In genomic region chr14:46923931-46924330, GRCm38 (mm10) we compare ENCODE assay signal across 11 mouse cellular contexts. TPM values are rescaled to one million over a fixed set of nuclear protein-coding genes. Genes with fewer than 3 reads are reported as not detected.
DNase-seq lines count a peak whose midpoint lies in the region; ATAC-seq lines count a peak whose summit lies in the region.
"Had no signal": no experiment of that assay in that cellular context is flagged by ENCODE, and none has a peak within 500 bp of the region (broad histone marks: within the 10 kb centered on the region; RNA-seq: fewer than 3 reads in every experiment).

No protein-coding gene starts in this region.

- intact Hi-C loops in left cerebral cortex, postnatal 14 days (cut with DNase I): no loop called here
- intact Hi-C loops in left cerebral cortex, postnatal 25 days (cut with DNase I): no loop called here

- H3K27me3 ChIP-seq in heart, embryonic 12.5 days (replicated peaks): no peaks in the 10 kb centered on the region
- no peaks in the 10 kb centered on the region for H3K27me3 ChIP-seq in heart, embryonic 15.5 days
- H3K27me3 ChIP-seq: liver, embryonic 13.5 days had no signal

- no peaks in the 10 kb centered on the region for H3K79me2 ChIP-seq in macrophage (ENCODE audit: inconsistent target)

- WGBS in heart, embryonic 12.5 days: 56% methylated on average over 10 of the region's 10 CpGs
- WGBS in heart, embryonic 15.5 days: 40% methylated on average over 10 of the region's 10 CpGs
- WGBS in macrophage (ENCODE audit: missing documents): 82% methylated on average over 10 of the region's 10 CpGs

- H3K4me3 ChIP-seq in heart, embryonic 12.5 days: no peak overlapping the region
- no peak overlapping the region for H3K4me3 ChIP-seq in heart, embryonic 15.5 days
- no peak overlapping the region for H3K4me3 ChIP-seq in macrophage (ENCODE audit: inconsistent target)
- H3K4me3 ChIP-seq: erythroblast, embryonic 14.5 days; hindbrain, embryonic 10.5 days; liver, embryonic 13.5 days had no signal

- 0 out of 2 replicates have a peak, but pooled peaks cover 11% of the 10 kb centered on the region for H3K36me3 ChIP-seq in heart, embryonic 12.5 days
- no peaks in the 10 kb centered on the region for H3K36me3 ChIP-seq in heart, embryonic 15.5 days
- no peaks in the 10 kb centered on the region for H3K36me3 ChIP-seq in macrophage (ENCODE audit: inconsistent target)
- H3K36me3 ChIP-seq: liver, embryonic 13.5 days had no signal

- H3K4me2 ChIP-seq in heart, embryonic 12.5 days: no peak overlapping the region
- H3K4me2 ChIP-seq in heart, embryonic 15.5 days: no peak overlapping the region
- H3K4me2 ChIP-seq: liver, embryonic 13.5 days had no signal

- H3K27ac ChIP-seq in heart, embryonic 12.5 days (ENCODE audit: poor library complexity, severe bottlenecking): no peak overlapping the region
- peak overlapping the region; percentile 69 for H3K27ac ChIP-seq in heart, embryonic 15.5 days
- H3K27ac ChIP-seq in macrophage: peak overlapping the region; percentile 33
- H3K27ac ChIP-seq: hindbrain, embryonic 10.5 days; liver, embryonic 13.5 days had no signal

- H3K9me3 ChIP-seq in heart, embryonic 12.5 days (replicated peaks): no peaks in the 10 kb centered on the region
- H3K9me3 ChIP-seq in heart, embryonic 15.5 days (replicated peaks): no peaks in the 10 kb centered on the region
- H3K9me3 ChIP-seq: hindbrain, embryonic 10.5 days; liver, embryonic 13.5 days had no signal

- ATAC-seq in heart, embryonic 12.5 days (ENCODE audit: insufficient number of reproducible peaks, low FRiP score): no peak
- no peak; the same call in 1 of the 2 replicates for ATAC-seq in heart, embryonic 15.5 days (replicated peaks; ENCODE audit: insufficient number of reproducible peaks, insufficient read depth, low FRiP score, low read depth)

- H3K9ac ChIP-seq in heart, embryonic 12.5 days: no peak overlapping the region
- H3K9ac ChIP-seq in heart, embryonic 15.5 days: no peak overlapping the region
- H3K9ac ChIP-seq: liver, embryonic 13.5 days had no signal

- peaks cover 54% of the 10 kb centered on the region for H3K4me1 ChIP-seq in heart, embryonic 12.5 days (replicated peaks)
- peaks cover 54% of the 10 kb centered on the region for H3K4me1 ChIP-seq in heart, embryonic 15.5 days (replicated peaks)
- H3K4me1 ChIP-seq: liver, embryonic 13.5 days had no signal

- peak; percentile 96 for DNase-seq in heart, adult 11 months
- DNase-seq in kidney, postnatal 10 days: peak; percentile 67
- no peak for DNase-seq in left cerebral cortex, postnatal 14 days (ENCODE audit: low spot score in 2 of 2)
- no peak for DNase-seq in left cerebral cortex, postnatal 25 days (ENCODE audit: low spot score in 2 of 2)
- no peak for DNase-seq in ovary, adult 18-20 months (ENCODE audit: low spot score)
- DNase-seq: liver, embryonic 13.5 days had no signal

RNA-seq across cellular contexts. Expression of gene Samd4, which starts 41.3 kb away (rescaled TPM):
- polyA plus RNA-seq in heart, embryonic 12.5 days (2016; fragmentation: Nextera tagmentation; extraction: Ambion mirVana): 16.5 and 17.9 TPM in 2 replicates
- 15.3 and 17.6 TPM in 2 replicates for polyA plus RNA-seq in heart, embryonic 15.5 days (2015; fragmentation: Nextera tagmentation; extraction: Ambion mirVana)
- total RNA-seq in macrophage (2018; cell fraction: chromatin; rRNA removed): 100 to 1,000 TPM in 3 of 26 experiments, 10 to 100 TPM in 12, 1 to 10 TPM in 11; 3.2 to 105 (median 11.8) TPM
- 10 to 100 TPM in 12 of 26 experiments, 1 to 10 TPM in 13, under 1 TPM in 1; 0.91 to 19.6 (median 5.0) TPM for total RNA-seq in macrophage (2018; cell fraction: cytosol; rRNA removed)
- 10 to 100 TPM in 13 of 26 experiments, 1 to 10 TPM in 13; 1.2 to 89.5 (median 12.6) TPM for total RNA-seq in macrophage (2018; cell fraction: nucleus; rRNA removed)
- polyA plus RNA-seq in macrophage (2018): 1.8 to 13.6 TPM (median 8.6 TPM) in 3 replicates
- total RNA-seq in left cerebral cortex, postnatal 14 days (2021): 10 to 100 TPM; 23.1 to 25.9 TPM
- total RNA-seq in left cerebral cortex, postnatal 25 days (2021): 10 to 100 TPM; 23.7 to 25.7 TPM

Comparison
In these comparisons a context has a peak if more than half of its experiments do, and no peak if none do; other contexts are left out.
1. DNase-seq: peak in heart, adult 11 months (single experiment) and kidney, postnatal 10 days (single experiment); none in left cerebral cortex, postnatal 14 days (0 of 2), left cerebral cortex, postnatal 25 days (0 of 2) and ovary, adult 18-20 months (single experiment).